Mouse (Mus musculus) hindbrain, postnatal 0 days (tissue): ENCODE data around the gene Tlcd2. TPM values are rescaled to one million over a fixed set of nuclear protein-coding genes. Genes with fewer than 3 reads are reported as not detected.

Source experiments
- ATAC-seq: fragments of 200-750 bp; cut with Nextera tagmentation; 2 replicates; pipeline ENCODE4 v1.8.0; 2017; ENCODE audit warnings: mild to moderate bottlenecking, moderate TSS enrichment, moderate library complexity
- DNase-seq: peaks from one replicate; pipeline ENCODE4 v3.0.0-alpha.2; 2015; ENCODE audit warnings: low spot score
- H3K27ac ChIP-seq: fragments of 300-500 bp; sonication (generic); 2 replicates; pipeline ENCODE4 v1.5.1; 2014; ENCODE audit warnings: mild to moderate bottlenecking
- H3K27me3 ChIP-seq: fragments of 300-500 bp; sonication (generic); 2 replicates; pipeline ENCODE4 v1.6.1; 2014; ENCODE audit warnings: low read length, mixed read lengths; ENCODE audit not compliant: insufficient read depth
- H3K36me3 ChIP-seq: fragments of 300-500 bp; sonication (generic); 2 replicates; pipeline ENCODE4 v1.6.1; 2014; ENCODE audit warnings: low read length, mixed read lengths; ENCODE audit not compliant: insufficient read depth
- H3K4me1 ChIP-seq: fragments of 300-500 bp; sonication (generic); 2 replicates; pipeline ENCODE4 v1.6.1; 2014; ENCODE audit warnings: antibody characterized with exemption, low read length, mixed read lengths; ENCODE audit not compliant: insufficient read depth
- H3K4me2 ChIP-seq: fragments of 300-500 bp; sonication (generic); 2 replicates; pipeline ENCODE4 v1.6.1; 2014; ENCODE audit warnings: low read depth, mild to moderate bottlenecking, low read length, moderate library complexity, mixed read lengths
- H3K4me3 ChIP-seq: fragments of 300-500 bp; sonication (generic); 2 replicates; pipeline ENCODE4 v1.5.1; 2014; ENCODE audit warnings: low read length
- H3K9ac ChIP-seq: fragments of 300-500 bp; sonication (generic); replicated peaks from 2 replicates; pipeline ENCODE4 v1.6.1; 2014; ENCODE audit warnings: mild to moderate bottlenecking, low read length, moderate library complexity, mixed read lengths
- H3K9me3 ChIP-seq: fragments of 300-500 bp; sonication (generic); 2 replicates; pipeline ENCODE4 v1.6.1; 2016; ENCODE audit warnings: low read length, mixed read lengths
- CTCF ChIP-seq: IDR thresholded peaks from 2 replicates; pipeline ENCODE4 v1.5.1; 2016; ENCODE audit warnings: antibody characterized with exemption, control low read depth, low read depth
- WGBS: fragments of 180-500 bp; shearing (Covaris S2); extraction: QIAGEN DNeasy Blood & Tissue Kit; methylation state at CpG from one replicate; pipeline ENCODE4 v1.1.7; 2014; 5-methylcytosine and 5-hydroxymethylcytosine counted together
- polyA plus RNA-seq: library from polyadenylated mRNA; unstranded; fragments of >200 nt; fragmentation: Nextera tagmentation; extraction: Ambion mirVana; gene quantifications from 2 replicates; pipeline ENCODE4 v1.2.1, GENCODE M21; 2015
- total RNA-seq: library from RNA; depleted of rRNA; stranded (reverse); fragments of >200 nt; gene quantifications from 2 replicates; pipeline ENCODE4 v1.2.3, GENCODE M21; 2014

Gene Tlcd2
- total and polyA plus RNA-seq, 2 experiments from 2014 or later: 1.0 to 1.5 TPM

- no peak overlapping the region for H3K9ac ChIP-seq
- TF ChIP-seq CTCF: no peak
- WGBS: 83% methylated on average over 13 of the region's 13 CpGs
- ATAC-seq: no peak
- H3K9me3 ChIP-seq: no peaks in the 10 kb centered on the region
- no peak for DNase-seq
- peaks cover 9% of the 10 kb centered on the region for H3K36me3 ChIP-seq
- H3K4me1 ChIP-seq: no peaks in the 10 kb centered on the region
- H3K4me3 ChIP-seq: no peak overlapping the region
- H3K4me2 ChIP-seq: no peak overlapping the region
- H3K27ac ChIP-seq: no peak overlapping the region
- H3K27me3 ChIP-seq: no peaks in the 10 kb centered on the region
Measured at GRCm38 (mm10) chr11:75438194-75438593, 23.3 kb upstream of the Tlcd2 start.

- no peak overlapping the region for H3K9ac ChIP-seq
- no peak overlapping the region for H3K4me3 ChIP-seq
- TF ChIP-seq CTCF: no peak
- no peaks in the 10 kb centered on the region for H3K27me3 ChIP-seq
- WGBS: 89% methylated on average over 3 of the region's 3 CpGs
- H3K4me1 ChIP-seq: no peaks in the 10 kb centered on the region
- DNase-seq (no peak), ATAC-seq (no peak)
- no peak overlapping the region for H3K4me2 ChIP-seq
- H3K36me3 ChIP-seq: peaks cover 9% of the 10 kb centered on the region
- H3K9me3 ChIP-seq: no peaks in the 10 kb centered on the region
- no peak overlapping the region for H3K27ac ChIP-seq
Measured at GRCm38 (mm10) chr11:75438804-75439203, 22.7 kb upstream of the Tlcd2 start.

- Histone ChIP-seq H3K27ac (no peak within 1 kb of the TSS), H3K4me1 (no peaks in the 10 kb centered on the region), H3K9me3 (no peaks in the 10 kb centered on the region), H3K27me3 (no peaks in the 10 kb centered on the region), H3K4me3 (no peak within 1 kb of the TSS), H3K9ac (no peak within 1 kb of the TSS), H3K4me2 (no peak within 1 kb of the TSS), H3K36me3 (peaks cover 9% of the 10 kb centered on the region)
- ATAC-seq (no peak), DNase-seq (no peak)
- WGBS: 83% methylated on average over 6 of the region's 6 CpGs
- no peak for TF ChIP-seq CTCF
Measured at GRCm38 (mm10) chr11:75439363-75439762, 22.2 kb upstream of the Tlcd2 start, which contains the start of gene Serpinf2. Gene Serpinf2 (minus strand): TSS chr11:75439591.

GRCm38 (mm10) chr11:75439951-75440350 is 21.6 kb upstream of the Tlcd2 start:
- WGBS: 98% methylated on average over 3 of the region's 3 CpGs
- no peak for DNase-seq
- no peak for TF ChIP-seq CTCF

GRCm38 (mm10) chr11:75441034-75441433 is 20.5 kb upstream of the Tlcd2 start:
- Histone ChIP-seq H3K9ac (no peak overlapping the region), H3K4me2 (no peak overlapping the region), H3K4me3 (no peak overlapping the region), H3K27ac (no peak overlapping the region), H3K36me3 (peaks cover 9% of the 10 kb centered on the region), H3K9me3 (no peaks in the 10 kb centered on the region), H3K27me3 (no peaks in the 10 kb centered on the region), H3K4me1 (no peaks in the 10 kb centered on the region)
- DNase-seq: no peak
- TF ChIP-seq CTCF: no peak
- ATAC-seq: no peak
- WGBS: 81% methylated on average over 7 of the region's 7 CpGs

More at GRCm38 (mm10) chr11:75439951-75440350, 21.6 kb upstream of the Tlcd2 start:
- peaks cover 9% of the 10 kb centered on the region for H3K36me3 ChIP-seq
- H3K9ac ChIP-seq: no peak overlapping the region
- no peaks in the 10 kb centered on the region for H3K27me3 ChIP-seq
- no peaks in the 10 kb centered on the region for H3K9me3 ChIP-seq
- H3K4me3 ChIP-seq: no peak overlapping the region
- no peak overlapping the region for H3K27ac ChIP-seq
- no peaks in the 10 kb centered on the region for H3K4me1 ChIP-seq
- no peak overlapping the region for H3K4me2 ChIP-seq
- no peak for ATAC-seq

- H3K9me3 ChIP-seq: no peaks in the 10 kb centered on the region
- no peak for TF ChIP-seq CTCF
- 56% methylated on average over 16 of the region's 16 CpGs for whole genome bisulfite sequencing
- peaks cover 10% of the 10 kb centered on the region for H3K36me3 ChIP-seq
- no peak overlapping the region for H3K4me3 ChIP-seq
- H3K4me1 ChIP-seq: no peaks in the 10 kb centered on the region
- ATAC-seq: no peak
- no peak overlapping the region for H3K9ac ChIP-seq
- peak; percentile 53 for DNase-seq
- H3K27me3 ChIP-seq: no peaks in the 10 kb centered on the region
- no peak overlapping the region for H3K27ac ChIP-seq
- H3K4me2 ChIP-seq: no peak overlapping the region
Measured at GRCm38 (mm10) chr11:75441601-75442000, 19.9 kb upstream of the Tlcd2 start.

GRCm38 (mm10) chr11:75443711-75444110 is 17.8 kb upstream of the Tlcd2 start:
- DNase-seq (no peak), ATAC-seq (no peak)
- H3K27ac ChIP-seq: no peak overlapping the region
- no peak overlapping the region for H3K4me2 ChIP-seq
- H3K4me3 ChIP-seq: no peak overlapping the region
- H3K9me3 ChIP-seq: no peaks in the 10 kb centered on the region
- H3K27me3 ChIP-seq: no peaks in the 10 kb centered on the region
- H3K36me3 ChIP-seq: peaks cover 27% of the 10 kb centered on the region
- WGBS: 49% methylated on average over 8 of the region's 8 CpGs
- H3K4me1 ChIP-seq: no peaks in the 10 kb centered on the region
- TF ChIP-seq CTCF: no peak
- H3K9ac ChIP-seq: no peak overlapping the region
